Mouse (Mus musculus) CD4-positive, CD25-positive, alpha-beta regulatory T cell, adult 2 months (primary cell): ENCODE measurements around the gene Gm20388.

Experiments
- DNase-seq: peaks from one replicate; pipeline ENCODE4 v3.0.0-alpha.2; 2012; ENCODE audit warnings: low read depth, low spot score

Gene Gm20388

DNA sequence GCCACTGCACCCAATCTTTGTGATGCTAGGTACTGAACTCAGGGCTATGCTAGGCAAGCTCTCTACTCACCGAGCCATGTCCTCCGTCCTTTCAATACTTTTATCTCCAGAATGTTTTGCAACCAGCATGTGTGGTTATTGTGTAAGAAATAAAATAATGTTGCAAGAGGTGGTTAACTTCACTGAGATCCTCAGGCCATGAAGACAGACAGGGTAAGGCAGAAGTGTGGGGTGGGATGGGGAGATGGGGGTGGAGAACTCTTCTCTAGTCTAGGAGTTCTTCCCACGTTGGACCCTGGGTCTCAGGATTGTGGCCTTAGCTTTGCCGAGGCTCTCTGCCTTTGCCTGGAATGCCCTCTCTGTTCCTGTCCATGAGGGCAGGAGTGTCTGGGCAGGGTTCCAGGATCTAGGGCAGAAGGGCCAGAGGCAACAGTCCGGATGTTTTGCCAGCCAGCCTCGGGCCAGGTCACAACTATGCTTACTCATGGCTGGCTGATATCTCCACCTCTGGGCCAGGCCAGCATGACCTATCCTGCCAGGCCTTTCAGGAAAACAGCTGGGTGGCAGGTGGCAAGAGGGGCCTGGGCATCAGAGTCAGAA is 1785.0 kb downstream of the Gm20388 start:
- DNase-seq = no peak

DNA sequence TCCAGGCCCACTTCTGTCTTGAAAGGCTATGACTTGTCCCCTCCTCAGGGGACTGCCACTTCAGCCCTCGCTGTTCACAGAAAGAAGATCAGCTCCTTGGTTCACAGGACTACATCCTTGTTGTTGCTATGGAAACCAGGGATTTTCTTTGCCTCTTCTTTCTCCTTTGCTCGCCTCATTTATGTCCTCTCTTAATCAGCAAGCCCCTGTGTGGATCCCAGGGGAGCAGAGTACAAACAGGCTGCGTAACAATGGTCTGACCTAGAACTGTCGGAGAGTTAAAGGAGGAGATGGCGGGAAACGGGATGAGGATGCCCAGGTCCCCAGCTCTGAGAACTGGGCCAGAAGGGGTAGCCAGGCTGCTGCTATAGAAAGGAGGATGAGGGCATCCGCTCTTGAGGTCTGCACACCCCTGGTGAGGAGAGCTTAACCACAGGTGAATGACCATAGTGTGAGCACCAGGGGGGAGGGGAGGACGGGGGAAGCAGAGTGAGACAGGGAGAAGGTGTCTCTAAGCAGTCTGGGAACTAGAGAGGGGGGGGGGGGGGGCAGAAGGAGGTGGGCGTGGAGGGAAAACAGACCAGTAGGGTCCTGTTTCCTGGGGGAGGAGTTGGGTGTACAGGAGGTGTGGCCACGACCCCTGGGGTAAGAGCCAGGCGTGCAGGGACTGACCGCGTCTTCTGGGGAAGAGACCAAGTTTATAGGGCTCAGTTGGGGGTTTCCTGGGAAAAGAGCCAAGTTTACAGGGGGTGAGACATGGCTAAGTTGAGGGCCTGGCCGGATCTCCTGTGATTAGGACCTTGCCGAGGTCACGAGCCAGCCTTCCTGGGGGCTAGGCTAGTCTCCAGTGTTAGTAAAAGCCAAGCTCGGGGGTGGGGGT is 1787.3 kb downstream of the Gm20388 start:
- DNase-seq = no peak

DNA sequence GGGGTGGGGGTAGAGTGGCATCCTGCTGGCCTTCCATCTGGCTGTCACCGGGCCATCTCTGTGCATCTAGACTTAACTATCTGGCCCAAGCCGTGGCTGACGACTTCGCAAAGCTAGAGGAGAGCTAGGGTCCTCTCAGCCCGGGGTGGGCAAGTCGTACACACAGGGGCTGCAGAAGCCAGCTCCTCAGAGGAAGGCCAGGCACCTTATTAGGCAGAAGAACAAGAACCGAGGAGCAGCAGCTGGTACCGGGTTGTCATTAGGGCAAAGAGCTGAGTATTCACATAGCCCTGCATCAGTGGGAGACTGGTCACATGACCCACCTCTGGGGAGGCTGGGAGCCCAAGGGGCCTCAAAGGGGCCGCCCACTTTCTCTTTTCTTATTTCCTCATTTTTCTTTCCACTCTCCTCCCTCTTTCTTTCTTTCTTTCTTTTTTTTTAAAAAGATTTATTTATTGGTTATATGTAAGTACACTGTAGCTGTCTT is 1788.0 kb downstream of the Gm20388 start:
- DNase-seq = no peak

DNA sequence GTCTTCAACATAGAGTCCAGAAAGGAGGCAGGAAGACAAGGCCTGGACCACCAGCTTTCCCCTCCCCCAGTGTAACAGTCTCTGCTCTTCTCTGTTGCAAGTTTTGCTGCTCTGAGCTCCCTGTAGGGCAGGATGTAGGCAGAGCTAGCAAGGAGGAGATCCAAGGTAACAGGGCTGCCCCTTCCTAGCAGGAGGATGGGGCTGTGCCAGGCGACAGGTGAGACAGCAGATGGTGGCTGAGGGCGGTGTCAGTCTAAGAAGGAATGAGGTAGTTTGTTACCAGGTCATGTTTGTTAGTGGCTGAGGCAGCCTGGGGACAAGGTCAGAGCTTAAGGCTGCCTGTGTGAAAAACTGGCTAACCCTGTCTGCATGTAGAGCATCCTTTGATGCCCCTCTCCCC is 1789.3 kb downstream of the Gm20388 start:
- no peak for DNase-seq

DNA sequence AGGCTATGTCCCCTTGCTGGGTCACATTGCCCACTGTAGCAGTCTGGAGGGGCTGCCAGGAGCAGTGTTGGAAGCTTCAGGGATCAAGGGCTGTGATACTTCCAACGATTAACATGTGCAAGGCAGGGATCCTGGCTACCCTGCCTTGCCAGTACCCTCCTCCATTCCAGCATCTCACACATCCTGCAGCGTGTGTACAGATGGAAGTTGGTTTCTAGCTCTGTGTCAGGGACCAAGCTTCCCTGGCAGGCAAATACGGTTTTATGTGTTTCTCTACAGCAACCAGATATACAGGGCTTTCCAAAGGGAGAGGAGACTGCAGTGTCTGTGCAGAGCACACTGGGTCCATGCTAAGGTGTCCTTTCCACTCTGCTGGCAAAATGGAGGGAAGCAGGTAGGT is 1794.5 kb downstream of the Gm20388 start:
- DNase-seq = no peak

DNA sequence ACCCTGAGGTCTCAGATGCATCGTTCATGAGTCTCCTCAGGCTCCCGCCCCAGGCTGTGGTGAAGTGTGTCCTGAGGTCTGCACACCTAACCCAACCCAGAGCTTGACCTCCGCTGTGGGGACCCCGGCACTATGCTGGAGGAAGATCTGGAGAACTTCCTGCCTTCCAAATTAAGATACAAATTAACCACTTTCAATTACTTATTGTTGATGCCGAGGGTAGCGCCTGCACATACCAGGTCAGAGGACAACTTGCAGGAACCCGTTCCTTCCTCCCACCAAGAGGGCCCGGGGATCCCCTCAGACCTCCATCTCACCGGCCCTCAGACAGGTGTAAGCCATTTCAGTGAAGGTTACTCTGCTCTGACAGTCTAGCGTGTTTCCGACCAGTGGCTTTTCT is 1796.3 kb downstream of the Gm20388 start:
- DNase-seq = no peak

DNA sequence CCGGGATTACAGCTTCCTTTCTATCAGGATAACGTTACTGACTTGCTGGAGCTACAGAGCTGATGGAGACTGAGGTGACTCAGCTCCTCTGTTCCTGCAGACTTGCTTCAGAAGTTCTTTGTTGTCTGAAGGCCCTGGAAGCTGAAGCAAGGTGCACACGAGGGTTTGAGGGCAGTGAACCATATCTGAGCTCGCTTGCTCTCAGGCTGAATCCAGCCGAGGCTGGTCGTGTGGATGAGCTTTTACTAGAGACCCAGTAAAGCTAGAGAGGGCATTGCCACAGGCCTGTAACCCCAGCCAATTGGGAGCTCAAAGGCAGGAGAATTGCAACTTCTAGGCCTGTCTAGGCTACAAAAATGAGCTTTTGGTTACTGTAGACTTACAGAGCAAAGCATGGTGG is 1797.8 kb downstream of the Gm20388 start:
- DNase-seq = no peak

DNA sequence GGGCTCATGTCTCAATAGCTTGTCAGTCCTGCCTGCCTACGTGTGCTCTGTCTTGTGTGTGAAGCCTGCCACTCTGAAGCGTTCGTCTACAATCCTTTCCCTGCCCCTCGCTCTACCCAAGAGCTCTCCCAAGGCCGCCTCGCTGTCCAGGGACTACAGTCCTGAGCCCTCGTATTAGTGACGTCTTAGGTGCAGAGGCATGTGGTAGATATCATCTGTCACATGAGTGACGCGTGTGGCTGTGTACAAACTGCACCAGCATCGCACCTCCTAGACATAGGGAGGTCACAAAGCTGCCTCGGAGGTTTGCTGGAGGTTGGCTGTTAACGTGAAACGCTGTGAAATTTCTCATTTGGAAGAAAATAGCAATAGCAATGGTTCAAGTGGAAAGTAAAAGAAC is 1806.9 kb downstream of the Gm20388 start:
- DNase-seq = no peak

DNA sequence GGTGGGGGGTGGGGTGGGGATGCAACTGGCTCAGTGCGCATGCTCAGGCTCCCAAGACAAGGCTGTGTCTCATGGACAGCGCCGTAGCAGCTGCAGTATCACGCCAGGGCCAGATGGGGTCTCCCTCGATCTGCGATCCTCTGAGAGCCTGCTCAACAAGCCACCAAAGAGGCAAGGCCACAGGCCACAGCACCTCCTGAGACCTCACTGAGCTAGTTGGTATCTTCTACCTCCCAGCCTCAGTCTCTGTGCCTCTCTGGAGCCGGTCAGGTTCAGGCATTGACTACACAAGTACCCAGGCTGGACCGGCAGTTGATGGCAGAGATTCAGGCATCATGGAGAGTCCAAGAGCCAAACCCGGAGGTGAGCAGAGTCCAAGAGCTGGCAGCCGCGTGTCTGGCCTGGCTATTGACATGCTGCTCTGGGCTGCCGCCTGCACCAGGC is 1807.4 kb downstream of the Gm20388 start:
- peak; percentile 51 for DNase-seq

DNA sequence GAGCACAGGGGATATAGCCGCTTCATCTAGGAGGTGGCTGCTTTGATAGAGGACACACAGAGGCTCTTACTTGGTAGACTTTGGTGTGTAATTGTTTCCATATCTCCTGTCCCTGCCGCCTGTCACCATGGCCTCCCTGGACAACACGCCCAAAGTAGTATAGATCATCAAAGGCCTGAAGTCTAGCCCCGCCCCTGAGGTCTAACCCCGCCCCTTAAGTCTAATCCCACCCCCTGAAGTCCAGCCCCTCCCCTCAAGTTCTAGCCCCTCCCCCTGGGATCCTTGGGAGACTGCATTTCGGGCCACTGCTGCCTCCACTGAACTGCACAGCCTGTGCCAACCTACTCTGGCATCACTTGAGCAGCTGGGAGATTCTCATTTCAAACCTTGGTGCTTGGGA is 1808.3 kb downstream of the Gm20388 start:
- DNase-seq = no peak

DNA sequence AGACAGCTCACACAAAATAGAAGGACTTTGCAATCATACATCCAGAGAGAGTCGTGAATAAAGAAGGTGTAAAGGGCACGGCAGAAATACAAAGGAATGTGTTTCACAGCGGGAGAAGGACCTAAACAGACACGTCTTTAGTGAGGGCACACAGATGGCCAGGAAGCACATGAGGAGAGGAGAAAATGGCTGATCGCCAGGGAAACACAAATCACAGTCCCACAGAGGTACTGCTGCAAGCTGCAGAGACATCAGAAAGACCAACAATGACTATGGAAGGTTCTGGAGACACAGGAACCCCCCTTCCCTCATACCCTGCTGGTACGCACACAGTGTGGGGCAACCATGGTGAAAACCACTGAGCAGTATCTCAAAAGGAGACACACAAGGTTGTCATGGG is 1810.4 kb downstream of the Gm20388 start:
- DNase-seq = no peak

DNA sequence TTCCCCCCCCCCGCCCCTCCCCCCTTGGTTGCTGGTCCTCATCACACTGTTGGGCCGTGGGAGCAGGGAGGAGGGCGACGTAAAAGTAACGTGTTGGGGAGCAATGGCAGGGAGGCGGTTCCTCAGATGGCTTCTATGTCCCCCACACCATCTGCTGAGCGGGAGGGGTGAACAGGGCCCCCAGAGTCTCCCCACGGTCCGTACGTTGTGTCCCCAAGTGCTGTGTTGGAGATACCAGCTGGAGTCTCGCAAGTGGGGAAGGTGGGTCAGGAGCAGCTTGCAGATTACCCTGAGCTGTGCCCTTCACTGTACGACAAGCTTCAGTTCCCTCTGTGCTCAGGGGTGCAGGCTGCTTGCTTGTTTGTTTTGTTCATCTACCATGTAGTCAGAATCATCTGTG is 1813.2 kb downstream of the Gm20388 start:
- DNase-seq = no peak

DNA sequence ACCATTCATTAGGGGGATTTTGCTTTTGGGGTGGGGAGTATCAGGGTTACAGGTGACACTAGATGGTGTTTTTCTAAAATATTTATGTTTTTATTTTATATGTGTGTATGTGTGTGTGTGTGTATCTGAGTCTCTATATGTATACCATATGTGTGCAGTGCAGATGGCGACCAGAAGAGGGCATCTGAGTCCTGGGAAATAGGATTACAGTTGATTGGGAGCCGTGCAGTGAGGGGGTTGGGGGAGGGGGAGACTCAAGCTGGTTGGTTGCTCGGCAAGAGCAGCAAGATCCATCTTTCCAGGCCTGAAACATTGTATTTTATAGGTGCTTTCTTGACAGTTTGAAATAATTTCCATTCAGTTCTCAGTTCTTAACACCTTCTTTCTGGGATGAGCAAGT is 1816.5 kb downstream of the Gm20388 start:
- no peak for DNase-seq

DNA sequence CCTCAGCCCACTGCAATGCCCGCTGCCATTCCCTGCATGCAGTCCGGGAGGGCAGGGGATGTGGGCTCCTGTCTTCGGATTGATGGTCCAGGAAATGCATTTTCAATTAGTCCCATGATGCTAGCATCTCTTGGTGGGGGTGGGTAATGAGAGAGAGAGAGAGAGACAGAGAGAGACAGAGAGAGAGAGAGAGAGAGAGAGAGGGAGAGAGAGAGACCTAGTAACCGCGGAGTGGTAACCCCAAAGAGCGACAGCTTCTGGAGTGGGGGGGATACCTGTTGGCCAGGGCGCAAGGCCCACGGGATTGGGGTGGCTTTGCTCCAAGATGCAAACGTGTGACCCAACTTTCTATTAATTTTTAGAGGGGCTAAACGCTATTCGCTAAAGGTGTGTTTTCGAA is 1818.7 kb downstream of the Gm20388 start, which contains the start of gene Jph3:
Gene Jph3, plus strand, starts transcription at position 301 of the 400 bp plus-strand sequence.
- no peak for DNase-seq

DNA sequence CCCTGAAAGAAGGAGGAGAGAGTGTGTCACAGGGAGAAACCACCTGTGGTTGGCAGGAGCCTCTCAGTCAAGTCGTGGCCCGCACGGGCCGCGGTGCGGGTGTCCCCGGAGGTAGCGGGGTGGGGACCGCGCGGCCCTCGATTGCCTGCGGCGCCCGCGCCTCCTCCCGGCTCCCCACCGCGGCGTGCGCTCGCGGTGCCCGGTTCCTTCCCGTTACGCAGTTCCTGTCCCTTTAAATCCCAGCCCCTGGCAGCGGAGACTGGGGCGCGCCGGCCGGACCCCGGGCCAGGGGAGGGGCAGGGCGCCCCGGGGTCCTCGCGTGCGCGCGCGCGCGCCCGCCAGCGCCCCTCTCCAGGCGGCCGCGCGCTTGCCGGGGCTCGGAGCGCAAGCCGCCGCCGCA is 1819.1 kb downstream of the Gm20388 start:
- DNase-seq = no peak

DNA sequence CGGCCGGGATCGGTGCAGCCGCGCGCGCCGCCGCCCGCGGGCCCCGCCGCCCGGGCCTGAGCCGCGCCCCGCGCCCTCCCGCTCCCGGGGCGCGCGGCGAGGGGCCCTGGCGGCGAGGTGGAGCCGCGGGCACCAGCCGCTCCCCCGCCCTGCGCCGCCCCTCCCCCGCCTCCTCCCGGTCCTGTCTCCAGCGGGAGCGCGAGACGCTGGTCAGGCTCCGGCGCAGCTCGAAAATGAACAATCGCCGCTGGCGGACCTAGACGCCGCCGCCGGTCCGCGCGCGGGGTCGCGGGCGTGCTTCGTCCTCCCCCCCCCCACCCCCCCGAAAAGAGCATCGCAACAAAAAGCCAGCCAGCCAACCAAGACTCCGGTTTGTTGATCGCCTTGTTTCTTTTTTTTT is 1819.5 kb downstream of the Gm20388 start:
- DNase-seq = no peak

DNA sequence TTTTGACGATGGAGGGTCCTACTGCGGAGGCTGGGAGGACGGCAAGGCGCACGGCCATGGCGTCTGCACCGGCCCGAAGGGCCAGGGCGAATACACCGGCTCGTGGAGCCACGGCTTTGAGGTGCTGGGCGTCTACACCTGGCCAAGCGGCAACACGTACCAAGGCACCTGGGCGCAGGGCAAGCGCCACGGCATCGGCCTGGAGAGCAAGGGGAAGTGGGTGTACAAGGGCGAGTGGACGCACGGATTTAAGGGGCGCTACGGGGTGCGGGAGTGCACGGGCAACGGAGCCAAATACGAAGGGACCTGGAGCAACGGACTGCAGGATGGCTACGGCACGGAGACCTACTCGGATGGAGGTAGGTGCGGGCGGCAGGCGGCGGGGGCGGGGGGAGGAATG is 1820.0 kb downstream of the Gm20388 start:
- no peak for DNase-seq

DNA sequence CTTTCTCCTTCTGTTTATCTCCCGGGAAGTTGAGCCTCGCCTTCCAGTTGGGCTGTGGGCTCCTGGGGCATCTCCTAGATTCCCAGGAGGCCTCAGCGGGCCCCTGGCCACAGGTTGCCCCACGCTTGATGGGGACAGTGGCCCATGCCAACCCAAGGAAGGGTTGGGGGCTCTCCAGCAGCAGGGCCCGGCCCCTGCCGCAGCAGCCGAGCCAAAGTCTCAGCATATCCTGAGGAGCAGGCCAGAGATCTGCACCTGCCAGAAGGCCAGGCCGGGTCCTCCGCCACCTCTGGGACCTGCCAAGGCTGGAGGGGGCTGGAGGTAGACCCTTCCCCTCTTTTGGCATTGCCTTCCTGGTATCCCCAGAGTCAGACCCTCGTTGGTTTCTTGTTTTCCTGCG is 1820.4 kb downstream of the Gm20388 start:
- no peak for DNase-seq

DNA sequence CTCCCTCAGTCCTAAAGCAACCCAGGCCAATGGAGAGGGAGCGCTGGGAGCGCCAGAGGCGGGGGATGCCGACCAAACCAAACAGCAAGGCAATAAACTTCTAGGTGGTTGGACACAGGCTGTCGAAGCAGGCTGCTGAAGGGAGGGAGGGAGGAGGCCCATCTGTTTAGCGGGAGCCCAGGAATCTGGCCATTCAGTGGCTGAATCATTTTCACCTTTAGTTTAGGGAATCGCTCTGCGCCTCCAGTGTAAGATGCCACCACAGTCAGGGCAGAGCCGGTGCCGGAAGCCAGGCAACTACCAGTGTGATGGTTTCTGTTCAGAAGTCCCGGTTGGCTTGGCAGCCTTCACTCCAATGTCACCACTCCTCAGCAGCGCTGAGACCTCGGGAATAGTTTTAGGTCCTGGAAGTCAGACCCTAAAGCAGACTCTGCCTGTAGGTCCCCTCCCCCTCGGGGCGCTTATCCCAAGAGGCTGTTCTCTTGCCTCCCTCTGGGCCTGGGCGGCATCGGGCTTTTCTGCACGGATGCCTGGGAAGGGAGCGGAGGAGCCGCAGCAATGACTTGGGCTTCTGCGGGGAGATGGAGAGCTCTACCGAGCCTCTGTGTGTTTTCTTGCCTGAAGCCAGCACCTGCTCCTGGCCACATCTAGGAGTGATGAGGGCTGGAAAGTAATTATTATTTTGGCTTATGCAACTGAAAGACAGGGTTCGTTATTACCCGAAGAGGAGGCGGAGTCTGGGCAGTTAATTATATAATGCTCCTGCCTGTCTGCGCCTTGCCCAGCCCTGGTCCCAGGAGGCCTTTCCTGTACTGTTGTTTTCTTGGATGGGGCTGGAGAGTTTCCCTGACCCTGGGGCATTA is 1821.1 kb downstream of the Gm20388 start:
- DNase-seq = no peak

DNA sequence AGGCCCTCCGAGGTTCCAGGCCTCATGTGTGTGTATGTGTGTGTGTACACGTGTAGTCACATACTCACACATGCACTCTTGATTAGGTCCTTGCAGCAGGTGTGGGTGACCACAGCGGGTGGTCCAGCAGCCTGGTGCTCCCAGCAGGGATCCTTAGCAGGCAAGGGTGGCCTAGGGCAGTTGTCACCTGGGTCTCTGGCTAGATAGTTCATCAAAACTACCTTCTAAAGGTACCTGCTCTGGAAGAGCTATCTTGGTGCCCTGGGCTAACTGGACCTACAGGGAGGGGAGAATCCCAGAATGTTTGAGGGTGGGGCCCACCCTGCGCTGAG is 1821.7 kb downstream of the Gm20388 start:
- DNase-seq = no peak

DNA sequence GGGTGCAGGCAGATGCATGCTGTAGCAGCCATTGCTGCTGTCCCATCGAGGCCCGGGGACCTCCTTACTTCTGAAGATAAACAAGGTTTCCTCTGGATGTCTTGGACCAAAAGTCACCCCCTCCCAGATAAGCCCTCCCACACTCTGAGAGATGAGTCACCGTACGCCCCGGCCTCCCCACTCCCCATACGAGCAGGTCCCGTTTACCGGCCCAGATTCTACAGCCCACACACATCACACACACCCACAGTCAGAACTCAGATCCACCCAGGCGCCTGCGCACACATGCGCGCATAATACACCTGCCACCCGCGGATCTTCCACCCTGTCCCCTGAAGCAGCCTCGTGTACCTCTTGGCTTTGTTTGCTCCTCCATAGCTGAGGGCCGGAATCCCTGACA is 1823.6 kb downstream of the Gm20388 start:
- DNase-seq = no peak

DNA sequence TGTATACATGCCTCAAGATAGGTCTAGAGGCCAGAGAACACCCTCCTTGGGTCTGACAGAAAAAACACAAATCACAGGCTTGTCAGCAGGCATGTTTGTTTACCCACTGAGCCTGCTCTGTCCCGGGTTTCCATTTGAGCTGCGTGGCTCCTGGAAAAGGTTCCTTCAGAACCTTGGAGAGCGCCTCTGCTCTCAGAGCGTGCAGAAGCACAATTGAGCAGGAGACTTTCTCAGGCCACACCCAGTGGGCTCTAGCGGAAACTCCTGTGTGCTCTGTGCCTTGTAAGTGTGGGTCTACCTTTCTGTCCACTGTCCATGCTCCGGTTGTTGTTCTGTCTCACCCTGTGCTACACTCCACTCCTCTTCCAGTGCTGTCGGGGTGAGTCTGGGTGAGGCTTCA is 1825.6 kb downstream of the Gm20388 start:
- DNase-seq = peak; percentile 11
